In genomic region chr5:115631505-115632357, GRCm38 (mm10) we compare ENCODE assay signal across 8 mouse cellular contexts. TPM values are rescaled to one million over a fixed set of nuclear protein-coding genes. Genes with fewer than 3 reads are reported as not detected.
A peak's percentile ranks its signal among the peaks of the same experiment; 100 is the strongest.
DNase-seq lines count a peak whose midpoint lies in the region; ATAC-seq lines count a peak whose summit lies in the region.

Gene Rab35 (plus strand): TSS chr5:115631908.

- peak within 1 kb of the TSS; percentile 84 for H3K27ac ChIP-seq in hindbrain, embryonic 11.5 days (ENCODE audit: low read depth, low read length)

- peak within 1 kb of the TSS; percentile 79 for H3K9ac ChIP-seq in hindbrain, embryonic 11.5 days (ENCODE audit: low read depth, low read length)

- ATAC-seq in hindbrain, embryonic 11.5 days (ENCODE audit: low FRiP score), result peak; percentile 85

- H3K9me3 ChIP-seq in hindbrain, embryonic 11.5 days (ENCODE audit: control insufficient read depth, low read length), result no peaks in the 10 kb centered on the region

- H3K4me1 ChIP-seq in hindbrain, embryonic 11.5 days (replicated peaks; ENCODE audit: control insufficient read depth, insufficient read depth, low read length), result peaks cover 4% of the 10 kb centered on the region; the same call in 1 of the 2 replicates

- no peaks in the 10 kb centered on the region for H3K27me3 ChIP-seq in hindbrain, embryonic 11.5 days (ENCODE audit: control insufficient read depth, insufficient read depth, low read length)

- H3K36me3 ChIP-seq in hindbrain, embryonic 11.5 days (ENCODE audit: control insufficient read depth, insufficient read depth, low read length), result no peaks in the 10 kb centered on the region

- under 1% methylated on average over 48 of the region's 125 CpGs for WGBS in hindbrain, embryonic 11.5 days

- peak; percentile 94 for DNase-seq in MN1 (ENCODE audit: low spot score)
- peak; percentile 91 for DNase-seq in cerebellum, adult 9-10 months
- peak; percentile 74 to 91 for DNase-seq in frontal cortex, adult 2 months (ENCODE audit: extremely low spot score in 1 of 2, low spot score in 1 of 2)
- DNase-seq in hindbrain, embryonic 11.5 days (ENCODE audit: low spot score), result peak; percentile 99
- DNase-seq in layer of hippocampus, postnatal 10 days (ENCODE audit: low spot score in 2 of 2), result peak; percentile 92 to 96
- peak; percentile 95 for DNase-seq in lung, postnatal 10 days
- DNase-seq in ovary, postnatal 36 days (ENCODE audit: low spot score), result peak; percentile 97
- peak; percentile 97 for DNase-seq in thymus, postnatal 25 days

- peak within 1 kb of the TSS; percentile 86 for H3K4me3 ChIP-seq in hindbrain, embryonic 11.5 days (ENCODE audit: low read depth, low read length)

- H3K4me2 ChIP-seq in hindbrain, embryonic 11.5 days (replicated peaks; ENCODE audit: low read depth, low read length), result peak within 1 kb of the TSS; percentile 79

RNA-seq across cellular contexts. Expression of gene Rab35, which starts in this region (rescaled TPM):
- 83.5 and 83.6 TPM in 2 replicates for polyA plus RNA-seq in frontal cortex, adult 2 months (2012; rRNA removed)
- polyA plus RNA-seq in hindbrain, embryonic 11.5 days (2014; fragmentation: Nextera tagmentation; extraction: Ambion mirVana), result 18.3 and 18.8 TPM in 2 replicates
- 10 to 100 TPM; 84.0 to 91.4 TPM for total RNA-seq in layer of hippocampus, postnatal 10 days (2021)

Comparison
In these comparisons a context has a peak if more than half of its experiments do, and no peak if none do; other contexts are left out.
1. Peak in every context shown above with its lines: DNase-seq, ATAC-seq, H3K4me3 ChIP-seq and H3K27ac ChIP-seq.